Mouse (Mus musculus): ENCODE measurements around the gene Slc48a1.

DNA sequence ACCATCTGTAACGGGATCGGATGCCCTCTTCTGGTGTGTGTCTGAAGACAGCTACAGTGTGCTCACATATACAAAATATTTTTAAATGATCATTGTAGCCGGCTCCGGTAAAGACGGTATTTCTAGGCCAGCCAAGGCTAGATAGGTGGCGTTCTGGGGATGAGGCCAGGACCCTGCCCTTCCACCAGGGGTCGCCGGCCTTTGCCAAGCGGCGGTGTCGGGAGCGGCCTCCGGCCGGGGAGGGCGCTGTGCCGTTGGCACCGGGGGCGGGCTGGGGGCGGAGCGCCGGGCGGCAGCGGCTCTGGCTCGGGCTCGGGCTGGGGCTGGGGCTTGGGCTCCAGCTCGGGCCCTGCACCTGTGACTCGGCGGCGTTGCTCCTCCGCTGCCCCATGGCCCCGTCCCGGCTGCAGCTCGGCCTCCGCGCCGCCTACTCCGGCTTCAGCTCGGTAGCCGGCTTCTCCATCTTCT is 5.8 kb downstream of the Slc48a1 start:
- peak; percentile 86 for TF ChIP-seq CTCF (IDR thresholded peaks at IDR 0.05; ENCODE audit: borderline replicate concordance, insufficient read depth, low read depth, low read length)
- TF ChIP-seq POLR2A (IDR thresholded peaks at IDR 0.05; ENCODE audit: borderline replicate concordance, insufficient read depth, low read length), result peak; percentile 68
